Mouse (Mus musculus) forebrain, embryonic 16.5 days (tissue): ENCODE data around the gene Suds3. TPM values are rescaled to one million over a fixed set of nuclear protein-coding genes. Genes with fewer than 3 reads are reported as not detected.

Experiments used
- ATAC-seq: fragments of 200-750 bp; cut with Nextera tagmentation; 2 replicates; pipeline ENCODE4 v1.8.0; 2017; ENCODE audit warnings: mild to moderate bottlenecking, moderate library complexity
- H3K27ac ChIP-seq: fragments of 300-500 bp; sonication (generic); 2 replicates; pipeline ENCODE4 v1.5.1; 2014; ENCODE audit warnings: low read length, control low read depth
- H3K27me3 ChIP-seq: fragments of 300-500 bp; sonication (generic); replicated peaks from 2 replicates; pipeline ENCODE4 v1.6.1; 2014; ENCODE audit warnings: low read length; ENCODE audit not compliant: control insufficient read depth, insufficient read depth
- H3K36me3 ChIP-seq: fragments of 300-500 bp; sonication (generic); 2 replicates; pipeline ENCODE4 v1.6.1; 2014; ENCODE audit not compliant: control insufficient read depth, insufficient read depth
- H3K4me1 ChIP-seq: fragments of 300-500 bp; sonication (generic); replicated peaks from 2 replicates; pipeline ENCODE4 v1.6.1; 2014; ENCODE audit warnings: low read length; ENCODE audit not compliant: control insufficient read depth, insufficient read depth
- H3K4me2 ChIP-seq: fragments of 300-500 bp; sonication (generic); 2 replicates; pipeline ENCODE4 v1.6.1; 2014; ENCODE audit warnings: mild to moderate bottlenecking, low read length, control low read depth
- H3K4me3 ChIP-seq: fragments of 300-500 bp; sonication (generic); replicated peaks from 2 replicates; pipeline ENCODE4 v1.5.1; 2014; ENCODE audit warnings: mild to moderate bottlenecking, low read length, control low read depth
- H3K9ac ChIP-seq: fragments of 300-500 bp; sonication (generic); replicated peaks from 2 replicates; pipeline ENCODE4 v1.6.1; 2014; ENCODE audit warnings: low read depth, low read length, control low read depth
- H3K9me3 ChIP-seq: fragments of 300-500 bp; sonication (generic); 2 replicates; pipeline ENCODE4 v1.6.1; 2016; ENCODE audit warnings: low read length; ENCODE audit not compliant: control insufficient read depth
- WGBS: fragments of 180-500 bp; shearing (Covaris S2); extraction: QIAGEN DNeasy Blood & Tissue Kit; methylation state at CpG from one replicate; pipeline ENCODE4 v1.1.7; 2014; 5-methylcytosine and 5-hydroxymethylcytosine counted together
- polyA plus RNA-seq: library from polyadenylated mRNA; unstranded; fragments of >200 nt; fragmentation: Nextera tagmentation; extraction: Ambion mirVana; gene quantifications from 2 replicates; pipeline ENCODE4 v1.2.1, GENCODE M21; 2015

Suds3 gene
- polyA plus RNA-seq, 1 experiment from 2014 or later, result 83.0 TPM

GRCm38 (mm10) chr5:117137594-117137993, 21.7 kb upstream of the Suds3 start:
- no peak overlapping the region for H3K9ac ChIP-seq
- ATAC-seq, result no peak
- 75% methylated on average over 8 of the region's 8 CpGs for WGBS
- H3K4me2 ChIP-seq, result no peak overlapping the region
- no peaks in the 10 kb centered on the region for H3K27me3 ChIP-seq
- peaks cover 3% of the 10 kb centered on the region; the same call in 1 of the 2 replicates for H3K4me1 ChIP-seq
- H3K9me3 ChIP-seq, result no peaks in the 10 kb centered on the region
- no peak overlapping the region for H3K27ac ChIP-seq
- no peak overlapping the region for H3K4me3 ChIP-seq
- no peaks in the 10 kb centered on the region for H3K36me3 ChIP-seq

GRCm38 (mm10) chr5:117137011-117137410, 21.1 kb upstream of the Suds3 start:
- Histone ChIP-seq H3K9ac (no peak overlapping the region), H3K36me3 (no peaks in the 10 kb centered on the region), H3K9me3 (no peaks in the 10 kb centered on the region), H3K27ac (no peak overlapping the region), H3K4me2 (no peak overlapping the region), H3K4me1 (peaks cover 3% of the 10 kb centered on the region; the same call in 1 of the 2 replicates), H3K27me3 (no peaks in the 10 kb centered on the region), H3K4me3 (no peak overlapping the region)
- no peak for ATAC-seq
- WGBS, result 71% methylated on average over 10 of the region's 10 CpGs

- Histone ChIP-seq H3K9me3 (no peaks in the 10 kb centered on the region), H3K36me3 (no peaks in the 10 kb centered on the region), H3K27me3 (no peaks in the 10 kb centered on the region), H3K4me1 (peaks cover 3% of the 10 kb centered on the region; the same call in 1 of the 2 replicates), H3K4me3 (no peak overlapping the region), H3K9ac (no peak overlapping the region), H3K4me2 (no peak overlapping the region), H3K27ac (no peak overlapping the region)
- no peak for ATAC-seq
- 95% methylated on average over 5 of the region's 5 CpGs for WGBS
These were observed 20.7 kb upstream of the Suds3 start for GRCm38 (mm10) chr5:117136570-117136969.

GRCm38 (mm10) chr5:117135869-117136268, 20.0 kb upstream of the Suds3 start:
- Histone ChIP-seq H3K9ac (no peak overlapping the region), H3K4me3 (no peak overlapping the region), H3K27me3 (no peaks in the 10 kb centered on the region), H3K4me2 (no peak overlapping the region), H3K27ac (no peak overlapping the region), H3K36me3 (no peaks in the 10 kb centered on the region), H3K9me3 (no peaks in the 10 kb centered on the region), H3K4me1 (peaks cover 3% of the 10 kb centered on the region; the same call in 1 of the 2 replicates)
- ATAC-seq, result no peak
- 52% methylated on average over 9 of the region's 9 CpGs for WGBS

- H3K27ac ChIP-seq, result no peak overlapping the region
- H3K4me2 ChIP-seq, result no peak overlapping the region
- H3K9me3 ChIP-seq, result no peaks in the 10 kb centered on the region
- peaks cover 3% of the 10 kb centered on the region; the same call in 1 of the 2 replicates for H3K4me1 ChIP-seq
- no peaks in the 10 kb centered on the region for H3K36me3 ChIP-seq
- no peak overlapping the region for H3K9ac ChIP-seq
- H3K27me3 ChIP-seq, result no peaks in the 10 kb centered on the region
- 76% methylated on average over 3 of the region's 3 CpGs for WGBS
- no peak overlapping the region for H3K4me3 ChIP-seq
- ATAC-seq, result no peak
These were observed 19.1 kb upstream of the Suds3 start for GRCm38 (mm10) chr5:117134889-117135456.

GRCm38 (mm10) chr5:117134066-117134888, 18.4 kb upstream of the Suds3 start:
- no peaks in the 10 kb centered on the region for H3K36me3 ChIP-seq
- no peak overlapping the region for H3K4me2 ChIP-seq
- 81% methylated on average over 19 of the region's 19 CpGs for WGBS
- no peaks in the 10 kb centered on the region for H3K27me3 ChIP-seq
- H3K9me3 ChIP-seq, result no peaks in the 10 kb centered on the region
- no peak for ATAC-seq
- no peak overlapping the region for H3K27ac ChIP-seq
- H3K4me3 ChIP-seq, result no peak overlapping the region
- peaks cover 3% of the 10 kb centered on the region; the same call in 1 of the 2 replicates for H3K4me1 ChIP-seq
- H3K9ac ChIP-seq, result no peak overlapping the region

- peaks cover 3% of the 10 kb centered on the region; the same call in 1 of the 2 replicates for H3K4me1 ChIP-seq
- no peak overlapping the region for H3K4me3 ChIP-seq
- WGBS, result 91% methylated on average over 17 of the region's 17 CpGs
- ATAC-seq, result no peak
- no peaks in the 10 kb centered on the region for H3K36me3 ChIP-seq
- H3K4me2 ChIP-seq, result no peak overlapping the region
- H3K27ac ChIP-seq, result no peak overlapping the region
- H3K27me3 ChIP-seq, result no peaks in the 10 kb centered on the region
- no peaks in the 10 kb centered on the region for H3K9me3 ChIP-seq
- H3K9ac ChIP-seq, result no peak overlapping the region
These were observed 17.6 kb upstream of the Suds3 start for GRCm38 (mm10) chr5:117133446-117134065.

- Histone ChIP-seq H3K27ac (no peak overlapping the region), H3K9me3 (no peaks in the 10 kb centered on the region), H3K9ac (no peak overlapping the region), H3K4me3 (no peak overlapping the region), H3K4me1 (peaks cover under 1% of the 10 kb centered on the region; the same call in 1 of the 2 replicates), H3K27me3 (no peaks in the 10 kb centered on the region), H3K4me2 (no peak overlapping the region), H3K36me3 (no peaks in the 10 kb centered on the region)
- 92% methylated on average over 15 of the region's 15 CpGs for WGBS
- no peak for ATAC-seq
These were observed 14.8 kb upstream of the Suds3 start for GRCm38 (mm10) chr5:117130726-117131125.

- no peaks in the 10 kb centered on the region for H3K9me3 ChIP-seq
- H3K36me3 ChIP-seq, result no peaks in the 10 kb centered on the region
- H3K27ac ChIP-seq, result no peak overlapping the region
- H3K27me3 ChIP-seq, result no peaks in the 10 kb centered on the region
- ATAC-seq, result no peak
- H3K9ac ChIP-seq, result no peak overlapping the region
- no peak overlapping the region for H3K4me2 ChIP-seq
- H3K4me1 ChIP-seq, result no peaks in the 10 kb centered on the region
- 86% methylated on average over 4 of the region's 4 CpGs for WGBS
- no peak overlapping the region for H3K4me3 ChIP-seq
These were observed 11.1 kb upstream of the Suds3 start for GRCm38 (mm10) chr5:117127051-117127450.
